ENCODE assay signal across 8 mouse cellular contexts in the genomic region with DNA sequence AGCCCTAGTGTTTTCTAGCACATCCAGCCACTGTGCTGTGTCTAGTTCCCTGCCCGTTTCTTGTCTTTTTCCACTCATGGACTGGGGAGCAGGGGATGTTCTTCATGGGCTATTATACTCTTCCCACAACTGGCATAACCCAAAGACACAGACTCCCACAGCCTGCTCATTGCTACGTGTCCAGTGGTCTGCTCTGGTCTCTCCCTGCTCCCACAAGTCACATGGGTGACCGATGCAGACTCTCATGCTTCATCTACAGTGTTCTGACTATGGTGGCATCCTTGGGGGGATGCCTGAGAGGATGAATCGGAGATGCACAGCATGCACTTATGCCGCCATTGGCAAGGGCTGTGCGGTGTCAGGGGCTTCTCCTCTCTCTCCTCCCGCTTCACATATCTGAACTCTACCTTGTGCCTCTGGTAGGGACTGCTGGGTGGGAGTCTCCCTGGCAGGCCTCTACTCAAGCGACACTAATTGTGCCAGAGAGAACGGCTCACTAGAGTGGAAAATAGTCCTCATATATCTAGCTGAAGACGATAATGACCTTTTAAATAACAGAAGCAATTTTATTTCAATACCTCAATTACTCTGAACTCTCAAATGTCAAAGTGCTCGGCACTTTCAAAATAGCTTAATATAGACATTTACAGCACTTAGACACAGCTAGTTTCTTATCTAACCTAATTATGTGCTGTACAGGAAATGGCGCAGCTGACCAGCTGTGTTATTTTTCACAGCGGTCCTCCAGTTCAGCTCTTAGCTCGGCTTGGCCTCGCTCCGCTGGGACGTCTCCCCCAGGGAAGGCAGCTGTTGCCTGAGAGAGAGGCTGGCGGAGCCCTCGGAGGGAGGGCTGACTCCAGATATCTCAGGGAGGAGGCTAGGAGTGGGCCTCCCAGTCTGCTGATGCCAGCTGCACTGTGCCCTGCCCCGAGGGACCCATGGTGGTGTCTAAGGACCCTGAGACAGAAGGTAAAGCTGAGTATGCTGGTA. TPM values are rescaled to one million over a fixed set of nuclear protein-coding genes. Genes with fewer than 3 reads are reported as not detected.
DNase-seq lines count a peak whose midpoint lies in the region; ATAC-seq lines count a peak whose summit lies in the region.

No protein-coding gene starts in this region.

- H3K27me3 ChIP-seq in embryonic facial prominence, embryonic 14.5 days (replicated peaks; ENCODE audit: control insufficient read depth, insufficient read depth, low read length), result no peaks in the 10 kb centered on the region
- H3K27me3 ChIP-seq in heart, embryonic 13.5 days (replicated peaks), result peaks cover 6% of the 10 kb centered on the region
- peaks cover 9% of the 10 kb centered on the region; the same call in 1 of the 2 replicates for H3K27me3 ChIP-seq in kidney, embryonic 14.5 days (ENCODE audit: control insufficient read depth, insufficient read depth, low read length)
- H3K27me3 ChIP-seq in midbrain, embryonic 12.5 days, result 0 out of 2 replicates have a peak, but pooled peaks cover 6% of the 10 kb centered on the region

- peaks cover 7% of the 10 kb centered on the region for H3K4me1 ChIP-seq in embryonic facial prominence, embryonic 14.5 days (ENCODE audit: control insufficient read depth, insufficient read depth, low read length)
- H3K4me1 ChIP-seq in heart, embryonic 13.5 days, result peaks cover 32% of the 10 kb centered on the region
- H3K4me1 ChIP-seq in kidney, embryonic 14.5 days (ENCODE audit: control insufficient read depth, insufficient read depth, low read length), result peaks cover 14% of the 10 kb centered on the region; the same call in 1 of the 2 replicates
- H3K4me1 ChIP-seq in midbrain, embryonic 12.5 days, result peaks cover 10% of the 10 kb centered on the region

- 0 out of 2 replicates have a peak overlapping the region, but pooled peaks have one; percentile 11 for H3K27ac ChIP-seq in embryonic facial prominence, embryonic 14.5 days (replicated peaks; ENCODE audit: low read depth, low read length)
- H3K27ac ChIP-seq in heart, embryonic 13.5 days (replicated peaks), result peak overlapping the region; percentile 72
- peak overlapping the region; percentile 10; the same call in 1 of the 2 replicates for H3K27ac ChIP-seq in kidney, embryonic 14.5 days (ENCODE audit: low read depth, low read length)
- no peak overlapping the region for H3K27ac ChIP-seq in midbrain, embryonic 12.5 days (replicated peaks)

- H3K36me3 ChIP-seq in embryonic facial prominence, embryonic 14.5 days (ENCODE audit: control insufficient read depth, insufficient read depth, low read length), result no peaks in the 10 kb centered on the region
- no peaks in the 10 kb centered on the region for H3K36me3 ChIP-seq in heart, embryonic 13.5 days
- no peaks in the 10 kb centered on the region for H3K36me3 ChIP-seq in kidney, embryonic 14.5 days (ENCODE audit: control insufficient read depth, insufficient read depth, low read length)
- H3K36me3 ChIP-seq in midbrain, embryonic 12.5 days, result no peaks in the 10 kb centered on the region

- WGBS in embryonic facial prominence, embryonic 14.5 days, result 47% methylated on average over 20 of the region's 20 CpGs
- 38% methylated on average over 20 of the region's 20 CpGs for WGBS in heart, embryonic 13.5 days
- 18% methylated on average over 20 of the region's 20 CpGs for WGBS in kidney, embryonic 14.5 days
- WGBS in midbrain, embryonic 12.5 days, result 68% methylated on average over 20 of the region's 20 CpGs

- H3K4me2 ChIP-seq in embryonic facial prominence, embryonic 14.5 days (ENCODE audit: low read depth, low read length), result no peak overlapping the region
- H3K4me2 ChIP-seq in heart, embryonic 13.5 days, result peak overlapping the region; percentile 37
- H3K4me2 ChIP-seq in kidney, embryonic 14.5 days (replicated peaks; ENCODE audit: low read depth, low read length), result no peak overlapping the region
- no peak overlapping the region for H3K4me2 ChIP-seq in midbrain, embryonic 12.5 days (replicated peaks)

- H3K9ac ChIP-seq in embryonic facial prominence, embryonic 14.5 days (ENCODE audit: low read depth, low read length), result no peak overlapping the region
- peak overlapping the region; percentile 59; the same call in 1 of the 2 replicates for H3K9ac ChIP-seq in heart, embryonic 13.5 days
- no peak overlapping the region for H3K9ac ChIP-seq in kidney, embryonic 14.5 days (ENCODE audit: low read depth, low read length)
- no peak overlapping the region for H3K9ac ChIP-seq in midbrain, embryonic 12.5 days (replicated peaks)

- no peak overlapping the region for H3K4me3 ChIP-seq in embryonic facial prominence, embryonic 14.5 days (ENCODE audit: low read depth, low read length)
- no peak overlapping the region for H3K4me3 ChIP-seq in heart, embryonic 13.5 days
- no peak overlapping the region for H3K4me3 ChIP-seq in kidney, embryonic 14.5 days (ENCODE audit: low read length)
- H3K4me3 ChIP-seq in midbrain, embryonic 12.5 days, result no peak overlapping the region

- no peaks in the 10 kb centered on the region for H3K9me3 ChIP-seq in embryonic facial prominence, embryonic 14.5 days (ENCODE audit: control insufficient read depth, low read length)
- no peaks in the 10 kb centered on the region for H3K9me3 ChIP-seq in heart, embryonic 13.5 days
- H3K9me3 ChIP-seq in kidney, embryonic 14.5 days (ENCODE audit: control insufficient read depth, low read length), result no peaks in the 10 kb centered on the region
- no peaks in the 10 kb centered on the region for H3K9me3 ChIP-seq in midbrain, embryonic 12.5 days

- intact Hi-C loops in left cerebral cortex, postnatal 25 days (cut with DNase I), result no loop called here

- ATAC-seq in embryonic facial prominence, embryonic 14.5 days (ENCODE audit: low read depth), result peak; percentile 92
- peak; percentile 47; the same call in 1 of the 2 replicates for ATAC-seq in heart, embryonic 13.5 days (ENCODE audit: extremely low read depth, insufficient number of reproducible peaks, low FRiP score, low TSS enrichment)
- peak; percentile 91 for ATAC-seq in kidney, embryonic 14.5 days (ENCODE audit: low FRiP score, low TSS enrichment)
- ATAC-seq in midbrain, embryonic 12.5 days (ENCODE audit: low FRiP score, low read depth), result peak; percentile 38; the same call in 1 of the 2 replicates
- no peak for ATAC-seq in frontal cortex, adult (ENCODE audit: low TSS enrichment)

- peak; percentile 8 to 38 for DNase-seq in adrenal gland, adult (ENCODE audit: inconsistent age in 2 of 2, low spot score in 1 of 2)
- no peak for DNase-seq in adrenal gland, adult 8-10 months
- DNase-seq in embryonic facial prominence, embryonic 14.5 days (ENCODE audit: low spot score), result peak; percentile 86
- DNase-seq in left cerebral cortex, postnatal 25 days (ENCODE audit: low spot score in 2 of 2), result no peak

RNA-seq across cellular contexts. Expression of a gene that starts 40.6 kb away (rescaled TPM):
- 1 to 10 TPM; 1.0 to 1.7 (median 1.3) TPM for total RNA-seq in adrenal gland, adult 8-10 months (2022)
- 0.58 and 0.96 TPM in 2 replicates for polyA plus RNA-seq in embryonic facial prominence, embryonic 14.5 days (2014; fragmentation: Nextera tagmentation; extraction: Ambion mirVana)
- polyA plus RNA-seq in heart, embryonic 13.5 days (2015; fragmentation: Nextera tagmentation; extraction: Ambion mirVana), result 0.17 TPM in 2 replicates
- polyA plus RNA-seq in kidney, embryonic 14.5 days (2014; fragmentation: Nextera tagmentation; extraction: Ambion mirVana), result 0.28 and 0.91 TPM in 2 replicates
- polyA plus RNA-seq in midbrain, embryonic 12.5 days (2016; fragmentation: Nextera tagmentation; extraction: Ambion mirVana), result 0.35 and 0.37 TPM in 2 replicates
- under 1 TPM; 0.48 to 0.85 TPM for total RNA-seq in left cerebral cortex, postnatal 25 days (2021)

Comparison
In these comparisons a context has a peak if more than half of its experiments do, and no peak if none do; other contexts are left out.
1. DNase-seq: peak in adrenal gland, adult (2 of 2) and embryonic facial prominence, embryonic 14.5 days (single experiment); none in adrenal gland, adult 8-10 months (single experiment) and left cerebral cortex, postnatal 25 days (0 of 2).